Mouse (Mus musculus): ENCODE measurements around the gene Vmn1r181. TPM values are rescaled to one million over a fixed set of nuclear protein-coding genes. Genes with fewer than 3 reads are reported as not detected.
"Not testable (repeated sequence)": the region's sequence is repeated elsewhere in the genome, so short reads cannot be mapped to it uniquely, and the experiment has no call there.

The Vmn1r181 gene
- polyA plus RNA-seq (2015; fragmentation: Nextera tagmentation; extraction: Ambion mirVana) = not detected in 2 replicates

- not testable (repeated sequence) for H3K27ac ChIP-seq; H3K4me2 ChIP-seq; H3K9ac ChIP-seq; ATAC-seq (ENCODE audit: insufficient read depth, low FRiP score, low read depth); H3K9me3 ChIP-seq; H3K4me1 ChIP-seq; H3K4me3 ChIP-seq (replicated peaks); H3K27me3 ChIP-seq (replicated peaks); H3K36me3 ChIP-seq
- WGBS = 79% methylated on average over 9 of the region's 9 CpGs
These were observed at the start of gene Vmn1r181 for GRCm38 (mm10) chr7:23974315-23974714. Gene Vmn1r181, plus strand, starts transcription at chr7:23974615.

GRCm38 (mm10) chr7:23926678-23927077, 47.7 kb upstream of the Vmn1r181 start, which contains the start of gene Vmn1r179:
Gene Vmn1r179, plus strand, starts transcription at chr7:23926978.
- Histone ChIP-seq H3K9ac (no peak within 1 kb of the TSS), H3K36me3 (no peaks in the 10 kb centered on the region), H3K4me2 (no peak within 1 kb of the TSS), H3K27ac (no peak within 1 kb of the TSS), H3K9me3 (no peaks in the 10 kb centered on the region), H3K27me3 (replicated peaks) (no peaks in the 10 kb centered on the region), H3K4me1 (no peaks in the 10 kb centered on the region), H3K4me3 (replicated peaks) (no peak within 1 kb of the TSS)
- 45% methylated on average over 2 of the region's 2 CpGs for WGBS
- ATAC-seq (ENCODE audit: insufficient read depth, low FRiP score, low read depth) = no peak

- no peak within 1 kb of the TSS for H3K9ac ChIP-seq
- H3K36me3 ChIP-seq = no peaks in the 10 kb centered on the region
- no peaks in the 10 kb centered on the region for H3K27me3 ChIP-seq (replicated peaks)
- H3K27ac ChIP-seq = no peak within 1 kb of the TSS
- no peak within 1 kb of the TSS for H3K4me2 ChIP-seq
- H3K4me1 ChIP-seq = no peaks in the 10 kb centered on the region
- H3K9me3 ChIP-seq = no peaks in the 10 kb centered on the region
- no peak within 1 kb of the TSS for H3K4me3 ChIP-seq (replicated peaks)
- no peak for ATAC-seq (ENCODE audit: insufficient read depth, low FRiP score, low read depth)
These were observed 24.1 kb upstream of the Vmn1r181 start, which contains the start of gene Vmn1r180 for GRCm38 (mm10) chr7:23950332-23950731. Gene Vmn1r180, plus strand, starts transcription at chr7:23950632.

- H3K4me1 ChIP-seq; ATAC-seq (ENCODE audit: insufficient read depth, low FRiP score, low read depth); H3K27ac ChIP-seq; H3K4me3 ChIP-seq (replicated peaks); H3K9me3 ChIP-seq; H3K4me2 ChIP-seq; H3K9ac ChIP-seq; H3K27me3 ChIP-seq (replicated peaks); H3K36me3 ChIP-seq: not testable (repeated sequence)
- 34% methylated on average over 3 of the region's 3 CpGs for WGBS
These were observed 6.4 kb upstream of the Vmn1r181 start for GRCm38 (mm10) chr7:23968044-23968443.

GRCm38 (mm10) chr7:24001391-24001790, 27.0 kb downstream of the Vmn1r181 start, which contains the start of gene V1rd19:
Gene V1rd19, plus strand, starts transcription at chr7:24001691.
- ATAC-seq (ENCODE audit: insufficient read depth, low FRiP score, low read depth) = no peak
- Histone ChIP-seq H3K27me3 (replicated peaks) (no peaks in the 10 kb centered on the region), H3K9ac (no peak within 1 kb of the TSS), H3K36me3 (no peaks in the 10 kb centered on the region), H3K4me1 (no peaks in the 10 kb centered on the region), H3K9me3 (no peaks in the 10 kb centered on the region), H3K27ac (no peak within 1 kb of the TSS), H3K4me3 (replicated peaks) (no peak within 1 kb of the TSS), H3K4me2 (no peak within 1 kb of the TSS)
- WGBS = 57% methylated on average over 2 of the region's 2 CpGs

Other genes with a start within 250 kb of the Vmn1r181 start
- not detected in 2 replicates for gene Vmn1r174, start 222.3 kb upstream of the Vmn1r181 start, polyA plus RNA-seq (2015; fragmentation: Nextera tagmentation; extraction: Ambion mirVana)
- not detected in 2 replicates for gene Vmn1r175, start 164.0 kb upstream of the Vmn1r181 start, polyA plus RNA-seq (2015; fragmentation: Nextera tagmentation; extraction: Ambion mirVana)
- gene Vmn1r176, start 137.2 kb upstream of the Vmn1r181 start, polyA plus RNA-seq (2015; fragmentation: Nextera tagmentation; extraction: Ambion mirVana) = not detected in 2 replicates
- gene Vmn1r177, start 108.2 kb upstream of the Vmn1r181 start, polyA plus RNA-seq (2015; fragmentation: Nextera tagmentation; extraction: Ambion mirVana) = not detected in 2 replicates
- not detected in 2 replicates for gene Vmn1r178, start 82.6 kb upstream of the Vmn1r181 start, polyA plus RNA-seq (2015; fragmentation: Nextera tagmentation; extraction: Ambion mirVana)
- not detected in 2 replicates for gene Vmn1r179, start 47.6 kb upstream of the Vmn1r181 start, polyA plus RNA-seq (2015; fragmentation: Nextera tagmentation; extraction: Ambion mirVana)
- not detected in 2 replicates for gene Vmn1r180, start 24.0 kb upstream of the Vmn1r181 start, polyA plus RNA-seq (2015; fragmentation: Nextera tagmentation; extraction: Ambion mirVana)
- not detected in 2 replicates for gene V1rd19, start 27.1 kb downstream of the Vmn1r181 start, polyA plus RNA-seq (2015; fragmentation: Nextera tagmentation; extraction: Ambion mirVana)
- gene Vmn1r183, start 78.6 kb downstream of the Vmn1r181 start, polyA plus RNA-seq (2015; fragmentation: Nextera tagmentation; extraction: Ambion mirVana) = not detected in 2 replicates
- 16.7 and 17.3 TPM in 2 replicates for gene Zfp180, start 107.3 kb downstream of the Vmn1r181 start, polyA plus RNA-seq (2015; fragmentation: Nextera tagmentation; extraction: Ambion mirVana)
- gene Zfp112, start 137.7 kb downstream of the Vmn1r181 start, polyA plus RNA-seq (2015; fragmentation: Nextera tagmentation; extraction: Ambion mirVana) = 6.8 and 7.4 TPM in 2 replicates
- 13.5 and 14.0 TPM in 2 replicates for gene Zfp235, start 159.6 kb downstream of the Vmn1r181 start, polyA plus RNA-seq (2015; fragmentation: Nextera tagmentation; extraction: Ambion mirVana)
- gene Zfp114, start 200.4 kb downstream of the Vmn1r181 start, polyA plus RNA-seq (2015; fragmentation: Nextera tagmentation; extraction: Ambion mirVana) = 5.5 and 6.3 TPM in 2 replicates
- 8.5 and 9.2 TPM in 2 replicates for gene Zfp111, start 236.8 kb downstream of the Vmn1r181 start, polyA plus RNA-seq (2015; fragmentation: Nextera tagmentation; extraction: Ambion mirVana)